Mouse (Mus musculus) embryo, embryonic 10 days (tissue): ENCODE measurements around the gene Shkbp1.

Source experiments
- DNase-seq: peaks from one replicate; pipeline ENCODE4 v3.0.0-alpha.2; 2015; ENCODE audit warnings: low spot score

Shkbp1 gene

DNA sequence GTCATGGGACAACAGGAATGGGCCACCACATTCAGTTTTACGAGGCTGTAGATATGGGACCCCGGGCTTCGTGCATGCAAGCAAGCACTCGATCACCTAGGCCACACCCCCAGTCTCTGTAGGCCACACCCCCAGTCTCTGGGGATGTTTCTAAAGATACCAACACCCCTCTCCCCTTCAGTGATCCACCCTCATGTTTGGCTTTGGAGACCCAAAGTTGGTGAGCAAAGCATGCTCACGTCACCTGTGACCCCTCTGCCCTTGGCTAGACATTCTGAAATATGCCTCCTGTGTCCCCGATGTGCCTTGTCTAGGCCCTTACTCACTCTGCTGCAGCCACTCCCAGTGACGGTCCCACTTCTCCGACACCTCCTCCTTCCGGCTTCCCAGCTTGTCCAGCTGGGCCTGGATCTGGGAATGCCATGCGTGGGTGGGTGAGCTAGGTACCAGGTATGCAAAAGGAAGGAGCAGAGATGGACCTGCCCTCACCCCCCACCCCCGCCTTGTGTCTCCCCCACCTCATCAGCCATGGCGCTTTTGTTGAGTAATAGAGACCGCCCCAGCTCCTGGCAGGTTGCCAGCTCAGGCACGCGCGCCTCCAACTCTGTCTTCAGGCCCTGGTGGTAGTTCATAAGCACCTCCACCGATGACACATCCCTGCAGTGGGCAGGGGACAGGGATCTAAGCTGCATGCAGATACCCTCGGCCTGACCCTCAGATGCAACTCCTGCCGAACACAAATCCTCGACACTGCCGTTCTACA lies 10.4 kb upstream of the Shkbp1 start:
- DNase-seq = no peak

DNA sequence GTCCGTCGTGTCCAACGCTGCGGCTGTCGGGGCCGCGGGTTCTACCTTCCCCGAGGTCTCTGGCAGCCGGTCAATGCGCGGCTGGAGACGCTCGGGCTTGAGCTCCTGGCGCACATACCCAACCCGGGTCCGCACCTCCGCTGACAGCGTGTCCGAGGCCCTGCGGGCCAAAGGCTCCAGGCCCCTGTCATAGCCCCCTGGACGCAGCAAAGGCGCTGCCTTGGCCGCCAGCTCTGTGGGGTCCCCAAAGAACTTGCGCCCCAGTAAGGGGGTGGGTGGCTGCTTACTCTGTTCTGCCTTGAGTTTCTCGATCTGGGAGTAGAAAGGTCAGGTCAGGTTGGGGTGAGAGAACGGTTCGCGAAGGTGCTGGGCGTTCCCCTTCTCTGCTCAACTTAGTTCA lies 8.6 kb upstream of the Shkbp1 start:
- no peak for DNase-seq

DNA sequence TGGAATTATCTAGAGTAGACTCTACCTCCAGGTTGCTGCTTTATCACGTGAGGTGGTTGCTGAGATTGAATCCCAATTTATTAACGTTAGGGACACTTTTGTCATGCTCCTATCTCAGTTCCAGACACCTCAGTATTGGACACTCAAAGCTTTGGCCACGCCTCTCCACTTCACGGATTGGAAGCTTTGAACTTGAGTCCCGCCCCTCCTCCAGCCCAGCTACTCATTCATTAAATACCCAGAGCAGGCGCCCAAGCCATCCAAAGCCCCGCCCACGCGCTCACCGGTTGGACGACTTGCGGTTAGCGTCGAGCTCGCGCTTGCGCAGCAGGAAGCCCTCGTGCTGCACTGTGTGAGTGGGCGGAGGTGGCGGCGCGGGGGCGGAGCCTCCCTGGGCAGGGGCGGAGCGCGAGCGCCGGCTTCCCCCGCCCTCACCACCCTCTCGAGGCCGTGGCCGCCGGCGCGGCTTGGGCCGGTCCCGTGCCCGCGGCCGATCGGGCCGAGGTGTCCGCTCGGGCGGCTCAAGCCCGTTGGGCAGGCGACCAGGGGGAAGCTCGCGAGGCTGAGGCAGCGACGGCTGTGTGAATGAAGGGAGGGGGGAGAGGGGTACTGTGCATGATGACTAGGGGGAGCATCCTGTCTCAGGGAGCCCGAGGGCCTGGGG lies 5.6 kb upstream of the Shkbp1 start:
- peak; percentile 100 for DNase-seq

DNA sequence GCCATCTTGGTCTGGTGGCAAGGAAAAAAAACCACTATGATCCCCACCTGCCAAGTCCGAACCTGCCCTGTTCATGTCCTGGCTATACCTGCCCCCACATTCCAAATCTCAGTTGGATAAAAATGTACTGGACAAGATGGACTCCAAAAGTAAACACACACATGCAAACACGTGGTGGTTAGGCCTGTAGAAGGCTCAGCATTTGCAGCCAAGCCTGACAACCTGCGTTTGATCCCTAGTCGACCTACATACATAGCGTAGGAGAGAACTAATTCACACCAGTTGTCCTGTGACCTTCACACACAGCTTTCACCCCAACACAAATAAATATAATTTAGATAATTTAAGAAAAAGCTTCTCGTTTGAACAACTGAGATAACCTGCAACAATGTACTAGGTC lies 4.9 kb upstream of the Shkbp1 start:
- DNase-seq = no peak

DNA sequence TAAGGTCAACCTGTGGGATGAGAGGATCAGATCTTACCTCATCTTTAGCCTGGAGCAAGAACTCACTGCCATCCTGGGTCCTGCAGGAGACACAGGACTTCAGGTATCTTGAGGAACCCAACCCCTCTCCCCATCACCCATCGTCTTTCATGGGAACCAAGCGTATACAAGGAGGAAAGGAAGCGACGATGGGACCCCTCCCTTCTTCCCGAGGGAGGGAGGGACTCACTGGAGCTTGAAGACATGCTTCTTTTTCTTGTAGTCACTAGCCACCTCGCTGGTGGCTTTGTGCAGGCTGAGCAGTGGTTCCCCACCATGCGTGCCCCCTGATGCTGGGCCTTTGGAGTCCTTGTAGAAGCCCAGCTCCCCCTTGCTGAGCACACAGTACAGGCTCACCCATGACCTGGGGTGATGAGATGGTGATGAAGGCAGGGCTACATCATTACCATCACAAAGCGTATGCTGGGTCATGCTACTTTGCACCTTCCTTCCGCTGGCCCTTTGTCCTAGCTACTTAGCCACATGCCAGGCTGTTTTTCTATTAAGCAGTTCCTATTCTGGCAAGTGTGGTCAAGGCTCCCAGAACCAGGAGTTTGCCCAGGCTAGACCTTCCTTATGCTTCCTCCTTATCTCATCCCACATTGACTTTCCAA lies 4.0 kb upstream of the Shkbp1 start:
- no peak for DNase-seq

DNA sequence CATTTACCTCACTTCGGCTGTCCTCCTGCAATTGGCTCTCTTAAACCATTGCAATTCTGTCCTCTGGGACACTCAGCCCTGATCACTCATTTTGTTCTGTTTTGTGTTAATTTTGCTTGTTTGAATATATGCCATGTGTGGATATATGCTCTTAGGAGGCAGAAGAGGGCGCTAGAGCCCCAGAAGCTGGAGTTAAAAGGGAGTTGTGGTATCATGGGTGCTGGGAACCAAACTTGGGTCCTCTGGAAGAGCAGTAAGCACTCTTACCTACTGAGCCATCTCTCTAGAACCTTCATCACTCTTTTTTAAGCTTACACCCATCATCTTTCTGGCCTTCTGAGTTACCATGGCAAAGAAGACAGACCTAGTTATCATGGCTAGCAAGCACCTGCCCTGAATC lies 3.3 kb upstream of the Shkbp1 start:
- DNase-seq = no peak

DNA sequence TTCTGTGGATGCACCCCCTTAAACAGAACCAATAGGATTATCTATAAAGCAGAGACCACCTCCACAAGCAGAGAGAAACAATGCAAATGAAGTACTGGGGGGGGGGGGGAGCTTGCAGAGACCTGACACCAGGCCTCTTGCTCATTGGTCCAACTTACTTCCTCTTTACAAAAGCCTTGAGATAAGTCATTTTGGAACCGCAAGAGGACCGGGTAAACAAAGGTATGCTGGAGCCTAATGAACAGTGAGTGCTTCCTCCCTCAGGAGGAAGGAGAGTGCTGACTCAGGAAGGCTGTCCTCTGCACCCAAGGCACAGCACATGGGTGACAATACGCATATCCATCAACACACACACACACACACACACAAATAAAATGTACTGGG lies 1.8 kb upstream of the Shkbp1 start:
- DNase-seq = no peak

DNA sequence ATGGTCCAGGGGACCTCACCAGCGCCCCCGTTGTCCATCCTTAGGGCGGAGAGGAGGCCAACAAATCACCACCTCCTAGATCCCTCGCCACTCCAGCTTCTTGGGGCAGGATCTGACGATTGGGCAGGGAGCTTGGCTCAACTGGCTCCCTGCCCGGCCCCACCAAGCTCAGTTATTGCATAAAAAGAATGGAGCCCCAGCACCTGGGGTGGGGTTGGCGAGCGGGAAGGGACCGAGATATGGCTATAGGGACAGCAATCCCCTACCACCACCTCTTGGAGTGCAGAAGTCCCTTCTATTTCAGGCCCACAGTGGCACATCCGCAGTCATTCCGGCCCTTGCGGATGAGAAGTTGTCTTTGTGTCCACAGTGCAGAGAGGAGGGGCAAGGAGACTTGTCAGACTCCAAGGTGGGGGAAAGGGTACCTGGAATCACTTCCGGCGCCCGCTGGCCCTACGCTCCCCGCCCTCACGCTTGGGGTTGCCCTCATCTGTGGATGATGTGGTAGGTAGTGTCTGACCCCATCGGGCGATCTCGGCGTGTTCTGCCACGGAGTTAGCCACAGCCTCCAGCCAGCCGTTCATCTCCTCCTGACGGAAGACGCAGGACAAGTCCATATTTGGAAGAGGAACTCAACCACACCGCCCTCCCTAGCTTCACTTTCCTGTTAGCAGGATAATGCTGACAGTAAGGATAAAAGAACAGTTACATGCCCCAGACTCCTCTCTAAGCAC lies 1.2 kb upstream of the Shkbp1 start, which contains the start of gene Gm20479:
Gm20479 (minus strand) TSS at position 559 of the 734 bp plus-strand sequence.
- DNase-seq = peak; percentile 46

DNA sequence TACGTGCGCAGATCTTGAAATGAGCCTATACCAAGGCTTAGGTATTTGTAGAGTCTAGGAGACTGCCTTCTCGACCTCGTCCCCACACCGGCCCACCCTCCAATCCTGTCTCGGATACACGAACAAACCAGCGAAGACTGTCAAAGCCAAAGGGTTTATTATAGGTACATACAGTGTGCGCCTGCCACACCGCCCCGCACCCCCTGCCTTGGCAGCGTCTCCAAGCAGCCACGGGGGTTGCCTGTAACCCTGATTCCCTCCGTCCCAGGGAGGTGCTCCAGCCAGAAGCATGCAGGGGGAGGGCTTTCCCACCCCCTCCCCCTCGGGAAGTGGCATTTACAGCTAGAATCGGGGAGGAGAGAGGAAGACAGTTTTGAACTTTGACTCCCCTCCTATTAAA lies 429 bp upstream of the Shkbp1 start:
- peak; percentile 20 for DNase-seq

DNA sequence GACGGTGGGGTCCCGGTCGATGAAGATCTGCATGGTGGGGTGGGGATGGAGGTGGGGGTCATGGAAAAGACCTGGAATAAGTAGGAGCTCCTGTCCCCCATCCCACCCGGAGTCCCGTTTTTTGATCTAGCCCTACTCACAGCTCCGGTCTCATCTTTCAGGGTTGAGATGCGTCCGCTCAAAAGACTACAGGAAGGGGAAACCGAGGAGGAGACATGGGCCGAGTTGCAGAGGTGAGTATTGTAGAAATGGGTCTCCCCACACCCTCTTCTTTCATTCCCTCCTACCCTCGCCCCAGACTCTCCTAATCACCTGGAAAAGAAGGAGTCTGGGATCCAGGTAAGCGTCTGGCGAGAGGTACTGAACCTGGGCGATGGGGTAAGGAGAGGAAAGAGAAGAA lies 558 bp downstream of the Shkbp1 start:
- no peak for DNase-seq

DNA sequence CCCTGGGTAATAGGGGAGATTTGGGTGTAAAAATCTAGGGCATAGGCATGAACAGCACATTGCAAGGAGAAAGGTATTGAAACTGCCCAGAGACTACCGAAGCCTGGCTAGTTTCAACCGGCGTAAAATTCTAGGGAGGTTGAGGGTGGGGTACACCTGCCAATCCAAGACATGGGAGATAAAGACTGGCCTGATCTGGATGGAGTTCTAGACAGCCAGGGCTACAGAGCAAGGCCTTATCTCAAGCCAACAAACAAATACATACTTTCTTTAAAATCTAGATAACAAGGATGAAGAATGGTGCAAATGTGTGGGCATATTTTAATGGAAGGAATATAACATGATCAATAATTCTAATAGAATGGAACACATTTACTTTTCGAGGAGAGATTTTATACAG lies 1.0 kb downstream of the Shkbp1 start:
- no peak for DNase-seq

DNA sequence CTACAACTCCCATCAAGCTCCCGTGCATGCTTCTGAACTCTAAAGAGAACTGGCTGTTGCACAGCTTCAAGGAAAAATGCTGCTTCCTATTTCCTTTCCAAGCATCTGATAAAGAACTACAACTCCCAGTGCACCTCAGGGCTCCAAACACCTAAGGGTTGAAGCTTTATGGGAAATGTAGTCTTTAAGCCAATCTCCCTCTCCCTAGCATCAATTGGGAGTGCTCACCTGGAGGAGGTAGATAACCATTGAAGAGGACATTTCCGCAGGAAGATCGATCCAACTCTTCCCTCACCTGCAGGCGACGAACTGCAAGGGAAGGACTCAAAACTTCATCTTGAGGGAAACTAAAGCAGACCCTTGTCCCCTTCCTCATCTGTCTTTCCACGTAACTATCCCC lies 1.7 kb downstream of the Shkbp1 start:
- DNase-seq = peak; percentile 69

DNA sequence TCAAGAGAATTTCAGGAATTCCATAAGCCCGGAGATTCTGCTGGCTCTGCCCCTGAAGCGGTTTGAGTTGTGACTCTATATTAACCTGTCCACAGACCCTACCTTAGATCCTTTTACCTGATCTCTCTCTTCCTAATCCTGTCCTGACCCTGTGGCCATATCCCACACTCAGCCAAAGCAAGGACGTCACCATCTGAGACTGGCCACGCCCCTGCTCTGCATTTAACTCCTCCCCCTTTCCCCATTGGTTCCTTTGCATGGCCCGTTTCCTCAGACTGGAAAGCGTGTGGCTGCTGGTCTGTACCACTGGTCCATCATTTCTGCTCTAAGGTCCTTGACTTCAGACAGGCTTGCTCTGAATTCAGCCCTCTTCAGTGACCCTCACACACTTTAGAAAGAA lies 10.4 kb downstream of the Shkbp1 start:
- DNase-seq = peak; percentile 67

DNA sequence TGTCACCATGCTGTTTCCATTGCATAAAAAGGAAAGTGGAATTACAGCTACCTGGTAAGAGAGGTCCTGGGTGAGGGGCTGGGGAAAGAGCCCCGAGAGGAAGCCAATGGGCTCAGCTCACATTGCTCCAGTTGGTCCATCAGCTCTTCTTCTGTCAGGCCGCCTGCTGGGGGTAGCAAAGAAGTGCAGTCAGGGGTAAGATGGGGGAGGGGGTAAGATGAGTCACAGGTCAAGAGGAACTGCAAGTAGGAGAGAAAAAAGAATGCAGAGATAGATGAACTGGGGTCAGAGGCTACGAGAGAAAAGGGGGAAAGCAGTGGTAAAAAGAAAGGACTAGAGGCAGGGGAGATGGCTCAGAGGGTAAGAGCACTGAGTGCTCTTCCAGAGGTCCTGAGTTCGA lies 13.2 kb downstream of the Shkbp1 start:
- no peak for DNase-seq

DNA sequence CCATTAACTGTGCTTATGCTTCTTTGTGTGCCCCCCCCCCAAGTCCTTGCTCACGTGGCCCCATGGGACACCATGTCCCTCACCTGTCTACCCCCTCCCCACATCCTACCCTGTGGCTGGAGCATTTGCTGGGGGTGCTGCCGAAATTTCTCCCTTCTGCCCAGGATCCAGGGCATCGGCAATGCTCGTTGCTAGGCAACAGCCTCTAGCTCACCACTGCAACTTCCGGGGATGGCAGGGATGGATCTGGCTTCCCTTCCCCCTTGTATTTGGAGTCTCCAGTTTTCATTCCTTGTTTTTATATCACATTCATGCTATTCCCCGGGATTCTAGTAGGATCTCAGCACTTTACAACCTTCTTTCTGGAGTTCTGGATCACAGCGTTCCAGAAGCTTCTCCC lies 16.3 kb downstream of the Shkbp1 start:
- DNase-seq = no peak

DNA sequence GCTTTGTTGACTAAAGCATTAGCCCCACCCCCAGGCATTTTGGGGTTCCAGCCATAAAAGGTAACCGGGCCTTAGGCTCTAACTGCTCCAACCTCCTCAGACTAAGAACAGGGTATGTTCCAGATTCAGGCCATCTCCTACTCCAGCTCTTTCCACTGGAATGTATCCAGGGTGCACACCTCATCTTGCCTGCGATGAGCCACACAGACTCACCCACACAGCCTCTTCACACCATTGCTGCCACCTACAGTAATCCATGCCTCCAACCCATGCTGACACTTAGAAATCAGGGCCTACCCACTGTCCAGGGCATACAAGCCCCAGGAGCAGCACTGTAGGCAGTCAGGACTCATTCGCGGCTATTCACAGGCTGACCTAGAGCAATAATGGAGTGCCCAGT lies 16.7 kb downstream of the Shkbp1 start:
- DNase-seq = no peak

DNA sequence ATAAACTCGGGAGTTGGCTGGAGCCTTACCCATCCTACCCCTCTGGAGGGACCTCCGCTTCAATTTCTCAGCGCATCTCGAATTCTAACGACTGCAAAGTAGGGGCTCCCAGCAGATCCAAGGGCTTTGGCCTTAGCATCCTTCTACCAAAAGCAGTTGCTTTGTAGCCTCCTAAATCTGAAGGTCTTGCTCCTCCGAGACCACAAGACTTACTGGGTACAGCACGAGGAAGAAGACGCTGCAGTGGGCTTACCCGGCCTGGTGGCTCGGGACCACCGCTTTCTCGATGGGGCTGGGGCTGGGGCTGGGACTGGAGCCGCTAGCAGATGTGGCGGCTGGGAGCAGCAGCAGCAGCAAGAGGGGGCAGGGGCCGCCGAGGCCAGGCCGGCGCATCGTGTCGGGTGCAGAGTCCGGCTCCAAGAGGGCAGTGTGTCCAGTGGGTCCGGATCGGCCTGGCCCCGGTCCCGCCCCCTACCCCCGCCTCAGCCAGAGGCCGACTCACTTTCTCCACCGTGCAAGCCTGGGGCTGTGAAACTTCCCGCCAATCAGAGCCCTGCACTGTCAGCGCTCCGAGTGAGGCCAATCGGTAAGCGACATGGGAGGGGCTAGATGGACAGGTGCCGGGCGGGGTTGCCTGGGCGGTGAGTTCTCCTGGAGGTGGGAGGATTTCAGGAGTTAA lies 18.5 kb downstream of the Shkbp1 start, which contains the start of gene Ltbp4:
Ltbp4 (minus strand) TSS at position 518 of the 679 bp plus-strand sequence.
- peak; percentile 85 for DNase-seq

DNA sequence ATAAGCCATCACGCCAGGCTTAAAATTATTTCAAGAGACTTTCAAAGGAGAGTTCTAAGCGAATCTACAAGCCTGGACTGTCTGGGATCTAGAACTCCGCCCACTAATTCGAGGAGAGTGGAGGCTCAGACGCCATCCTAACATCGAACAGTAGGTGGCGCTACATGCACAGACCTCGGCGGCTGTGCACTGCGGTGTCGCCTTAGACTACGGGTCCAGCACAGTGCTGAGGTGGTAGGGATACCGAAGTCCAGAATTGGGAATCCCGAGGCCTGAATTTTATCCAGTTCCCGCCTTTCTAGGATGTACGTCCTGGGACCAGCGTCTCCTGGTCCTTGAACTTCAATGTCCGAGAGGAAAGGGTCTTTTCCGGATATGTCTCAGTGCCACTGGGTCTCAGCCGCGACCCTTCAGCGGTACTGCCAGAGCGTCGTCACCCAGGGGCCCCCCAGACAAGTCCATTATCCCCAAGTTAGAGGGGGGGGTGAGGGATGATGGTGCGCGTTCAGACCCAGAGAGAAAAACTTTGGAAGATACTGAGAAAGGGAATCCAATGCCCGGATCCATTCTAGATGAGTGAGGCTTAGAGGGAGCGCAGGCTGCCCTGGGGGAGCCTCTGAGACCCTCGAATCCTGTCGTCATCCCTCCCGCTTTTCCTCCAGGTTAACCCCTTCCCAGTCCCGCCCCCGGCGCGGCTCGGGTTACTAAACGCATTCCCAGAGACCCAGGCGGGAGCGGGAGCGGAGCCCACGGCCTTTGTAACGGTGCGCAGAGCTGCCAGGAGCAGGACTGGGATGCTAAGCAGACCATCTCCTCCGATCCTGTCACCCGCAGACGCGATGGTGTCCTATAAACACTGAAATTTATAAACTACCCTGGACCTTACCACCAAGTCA lies 19.6 kb downstream of the Shkbp1 start:
- DNase-seq = peak; percentile 96

DNA sequence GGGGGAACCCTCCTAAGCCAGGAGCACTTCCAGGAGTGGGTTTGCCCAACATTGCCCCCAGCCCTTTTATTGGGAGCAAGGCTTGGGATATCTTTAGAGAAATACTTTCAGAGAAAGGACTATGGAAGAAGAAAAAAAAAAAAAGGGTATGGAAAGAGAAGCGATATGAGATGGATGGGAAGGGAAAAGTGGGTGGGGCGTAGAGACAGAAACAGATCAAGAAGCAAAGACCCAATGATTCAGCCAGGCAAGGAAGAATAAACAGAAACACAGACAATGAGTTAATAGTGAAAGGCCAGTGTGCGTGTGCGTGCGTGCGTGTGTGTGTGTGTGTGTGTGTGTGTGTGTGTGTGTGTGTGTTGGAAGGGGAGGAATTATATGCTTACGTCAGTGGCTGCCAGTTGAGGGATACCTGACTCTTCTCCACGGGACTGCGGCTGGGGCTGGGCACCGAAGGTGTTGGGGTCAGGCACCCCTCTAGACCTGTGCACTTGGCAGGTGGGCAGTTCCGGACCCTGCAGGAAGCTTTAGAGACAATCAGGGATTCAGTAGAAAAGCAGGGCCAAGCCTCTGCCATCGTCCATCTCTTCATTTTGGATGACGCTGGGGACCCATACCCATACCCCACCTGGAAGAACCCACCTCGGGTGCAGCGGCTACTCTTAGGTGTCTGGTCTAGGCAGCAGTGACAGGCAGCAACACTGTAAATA lies 20.7 kb downstream of the Shkbp1 start:
- DNase-seq = no peak

DNA sequence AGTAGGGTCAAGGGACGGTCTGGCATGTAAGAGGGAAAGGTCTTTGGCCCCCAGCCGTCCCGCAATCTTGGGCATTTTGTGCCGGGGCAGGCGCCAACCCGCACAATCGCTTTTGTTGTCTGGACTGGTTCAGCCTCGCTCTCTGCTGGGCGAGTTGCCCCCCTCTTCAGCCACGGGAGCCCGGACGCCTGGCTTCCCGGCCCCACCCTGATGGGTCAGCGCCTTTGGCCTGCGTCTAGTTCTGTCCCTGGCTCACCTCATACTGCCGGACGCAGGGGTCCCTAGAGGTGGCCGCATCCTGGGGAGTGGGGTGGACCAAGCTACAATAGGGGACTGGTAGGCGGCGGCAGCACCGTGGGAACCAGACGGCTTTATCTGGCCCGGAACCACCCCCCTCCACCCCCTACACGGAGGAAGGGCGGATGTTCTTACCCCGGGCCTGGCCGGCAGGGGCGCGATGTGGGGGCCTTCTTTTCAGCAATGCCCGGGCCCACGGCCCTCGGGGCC lies 21.4 kb downstream of the Shkbp1 start:
- no peak for DNase-seq
